Mouse (Mus musculus) 3134 (cell line): Measurements from ENCODE around the gene Bcl9l.
A peak's percentile ranks its signal among the peaks of the same experiment; 100 is the strongest.

ENCODE experiments used
- DNase-seq: peaks from one replicate; pipeline ENCODE4 v3.0.0-alpha.2; 2011; ENCODE audit warnings: low spot score; ENCODE audit not compliant: insufficient read length; ENCODE audit errors: extremely low read depth

The Bcl9l gene

DNA sequence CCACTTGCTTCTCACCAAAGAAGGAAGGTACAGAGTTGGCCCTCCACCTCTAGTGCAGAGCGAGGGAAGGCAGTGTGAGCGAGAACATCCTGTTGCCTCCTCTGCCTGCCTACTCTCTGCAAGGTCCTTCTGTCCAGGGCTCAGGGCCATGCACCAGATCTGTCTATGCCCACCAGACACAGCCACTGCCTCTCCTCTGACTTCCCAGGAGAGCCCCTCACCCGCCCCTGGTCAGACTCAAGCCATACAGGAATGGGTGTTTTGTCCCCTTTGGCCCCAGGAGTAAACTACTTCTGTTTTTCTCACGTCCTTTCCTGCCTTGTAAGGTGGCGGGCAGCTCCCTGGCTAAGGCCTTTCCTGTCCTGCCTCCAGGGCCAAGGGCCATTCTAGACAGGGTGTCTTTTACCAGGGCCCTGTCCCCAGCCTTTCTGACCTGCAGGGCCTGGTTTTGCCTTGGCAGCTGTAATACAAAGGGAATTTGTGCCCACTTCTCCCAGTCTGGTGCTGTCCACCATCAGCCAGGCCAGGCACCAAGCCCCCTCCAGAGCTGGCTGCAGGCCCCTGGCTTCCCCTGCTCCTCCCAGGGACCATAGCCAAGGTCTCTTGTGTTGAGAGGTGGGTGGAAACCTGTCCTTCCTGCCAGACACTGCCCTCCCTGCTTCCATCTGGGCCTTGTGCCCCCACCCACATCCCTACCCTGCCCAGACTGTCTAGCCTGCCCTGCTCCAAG lies 28.4 kb downstream of the Bcl9l start:
- peak; percentile 40 for DNase-seq

DNA sequence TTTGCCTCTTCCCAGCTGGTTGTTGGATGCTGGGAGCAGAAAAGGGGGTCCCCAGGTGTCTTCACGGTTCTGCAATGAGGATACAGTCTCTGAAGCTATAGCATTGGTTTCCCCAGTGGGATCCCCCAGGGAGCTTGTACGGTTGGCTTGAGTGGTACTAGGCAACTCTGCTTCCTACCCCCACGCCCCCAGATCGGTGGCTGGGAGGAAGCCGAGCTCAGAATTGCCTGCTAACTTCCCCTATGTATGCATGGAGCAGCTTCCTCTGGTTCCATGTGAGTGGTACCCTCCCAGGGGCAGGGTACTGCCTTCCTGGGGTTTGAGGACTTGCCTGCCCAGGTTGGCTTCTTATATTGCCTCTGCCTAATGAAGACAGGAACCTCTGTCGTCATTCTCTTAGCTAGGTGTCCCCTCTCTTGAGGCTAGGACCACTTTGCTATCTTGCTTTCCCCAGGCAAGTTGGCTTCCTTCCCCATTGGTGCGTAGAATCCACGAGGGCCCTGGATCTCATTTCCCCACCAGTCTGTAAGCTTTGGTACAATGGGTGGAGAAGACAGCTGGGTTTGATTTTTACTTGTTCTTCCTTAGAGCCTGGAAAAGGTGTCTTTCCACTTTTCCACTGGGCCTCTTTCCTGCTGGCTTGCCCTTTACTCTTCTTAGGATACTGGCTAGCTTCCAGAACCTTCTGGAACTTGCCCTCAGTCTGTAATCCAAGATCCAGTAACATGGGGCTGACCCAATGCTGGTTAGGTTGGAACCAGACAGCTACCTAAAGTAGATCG lies 29.5 kb downstream of the Bcl9l start:
- peak; percentile 25 for DNase-seq

DNA sequence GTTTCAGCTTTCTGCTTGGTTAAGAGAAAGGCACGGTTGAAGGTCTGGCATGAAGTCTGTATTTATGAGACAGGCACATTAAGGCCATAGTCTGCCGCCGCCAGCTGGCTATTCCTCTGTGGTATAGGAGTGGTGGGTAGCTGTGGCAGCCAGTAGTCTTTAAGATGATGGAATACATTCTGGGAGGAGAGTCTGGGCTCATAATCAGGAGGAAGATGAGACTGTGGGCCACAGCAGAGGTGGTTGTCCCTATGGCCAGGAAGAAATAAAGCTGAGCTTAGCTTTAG lies 30.0 kb downstream of the Bcl9l start:
- no peak for DNase-seq

DNA sequence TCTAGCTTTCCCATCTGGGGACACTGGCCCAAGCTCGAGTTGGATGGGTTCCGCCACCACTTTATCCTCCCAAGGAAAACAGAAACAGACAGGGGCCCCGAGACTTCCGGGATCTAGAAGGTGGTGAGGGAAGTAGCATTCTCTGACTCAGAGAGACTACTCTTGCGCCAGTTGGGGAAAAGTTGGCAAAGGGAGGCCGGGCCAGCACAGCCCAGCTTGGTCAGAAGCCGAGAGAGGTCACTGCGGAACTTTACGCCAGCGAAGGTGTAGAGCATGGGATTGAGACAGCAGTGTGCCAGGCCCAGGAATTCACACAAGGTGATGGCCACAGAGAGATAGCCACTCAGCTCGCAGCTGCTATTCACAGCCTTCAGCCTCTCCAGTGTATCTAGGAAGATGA lies 30.5 kb downstream of the Bcl9l start:
- no peak for DNase-seq

DNA sequence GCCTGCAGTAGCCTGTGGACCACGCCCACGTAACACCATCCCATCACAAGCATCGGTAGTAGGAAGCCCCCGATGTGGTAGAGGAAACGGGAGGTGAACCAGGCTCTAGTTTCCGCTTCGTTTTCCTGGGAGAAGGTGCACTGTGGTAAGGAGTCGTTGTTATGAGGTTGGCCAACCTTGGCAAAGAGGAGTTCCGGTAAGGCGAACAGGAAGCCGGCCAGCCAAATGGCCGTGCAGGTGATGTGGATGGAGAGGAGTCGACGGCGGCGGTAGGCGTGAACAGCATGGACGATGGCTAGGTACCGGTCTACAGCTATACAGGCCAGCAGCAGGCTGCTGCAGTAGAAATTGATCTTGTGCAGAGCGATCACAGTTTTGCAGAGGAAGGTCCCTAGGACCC lies 31.0 kb downstream of the Bcl9l start:
- DNase-seq, result peak; percentile 13

DNA sequence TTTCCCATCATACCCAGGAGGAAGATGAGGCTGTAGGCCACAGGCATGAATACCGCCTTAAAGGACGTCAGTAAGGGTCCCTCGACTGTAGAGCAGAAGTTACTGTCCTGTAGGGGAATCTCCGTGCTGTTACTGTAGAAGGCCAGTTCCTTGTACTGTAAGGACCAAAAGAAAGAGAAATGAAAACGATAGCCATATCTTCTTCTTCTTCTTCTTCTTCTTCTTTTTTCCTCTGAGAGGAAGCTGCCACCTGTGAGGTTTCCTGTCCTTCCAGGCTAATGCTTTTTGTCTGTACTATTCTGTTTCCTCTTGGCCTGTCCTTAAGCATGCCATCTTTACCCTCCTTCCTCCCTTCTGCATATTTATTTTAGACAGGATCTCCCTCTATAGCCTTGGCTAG lies 31.5 kb downstream of the Bcl9l start:
- DNase-seq, result no peak

DNA sequence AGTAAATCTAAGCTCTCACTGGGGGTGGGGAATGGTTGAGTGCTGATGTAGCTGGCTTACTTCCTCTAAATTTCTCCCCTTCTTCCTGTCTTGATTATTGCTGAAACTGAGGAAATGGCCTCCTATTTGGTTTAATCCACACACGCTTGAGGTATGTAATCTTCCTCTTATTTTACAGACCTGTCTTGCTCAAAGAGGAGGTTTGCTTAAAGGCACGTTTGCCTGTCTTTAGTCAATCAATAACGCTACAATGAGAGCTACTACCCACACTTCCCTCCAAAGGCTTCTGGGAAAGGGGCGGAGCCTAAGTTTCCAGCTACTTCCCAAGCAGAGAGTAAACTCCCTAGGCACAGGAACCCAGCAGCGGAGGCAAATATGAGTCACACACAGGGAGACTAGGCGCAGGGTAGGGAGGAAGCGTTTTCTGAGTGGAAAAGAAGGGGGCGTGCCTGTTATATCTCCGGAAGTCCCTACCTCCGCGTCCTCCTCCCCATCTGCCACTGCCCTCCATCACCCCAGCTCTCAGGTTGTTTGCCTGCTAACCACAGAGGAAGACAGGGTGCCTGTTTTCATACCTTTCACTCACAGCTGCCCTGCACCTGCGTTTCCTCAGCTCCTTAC lies 32.6 kb downstream of the Bcl9l start:
- DNase-seq, result peak; percentile 77

DNA sequence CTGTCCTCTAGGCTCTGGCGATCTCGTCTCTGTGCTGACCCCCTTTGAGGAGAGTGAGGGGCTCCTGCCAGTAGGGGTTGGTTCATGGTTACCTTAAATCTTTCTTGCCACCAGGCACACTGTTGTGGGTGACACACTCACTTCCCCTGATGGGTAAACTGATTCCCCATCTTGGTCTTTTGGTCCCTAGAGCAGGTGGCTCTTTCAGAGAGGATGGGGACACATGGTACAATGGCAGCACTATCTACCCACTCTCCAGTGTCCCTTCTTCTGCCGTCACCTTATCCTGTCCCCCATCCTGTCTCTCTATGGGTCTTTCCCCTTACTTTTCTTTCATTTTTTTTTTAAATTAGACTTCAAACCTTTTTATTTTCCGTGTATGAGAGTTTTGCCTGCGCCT lies 33.3 kb downstream of the Bcl9l start:
- DNase-seq, result no peak

DNA sequence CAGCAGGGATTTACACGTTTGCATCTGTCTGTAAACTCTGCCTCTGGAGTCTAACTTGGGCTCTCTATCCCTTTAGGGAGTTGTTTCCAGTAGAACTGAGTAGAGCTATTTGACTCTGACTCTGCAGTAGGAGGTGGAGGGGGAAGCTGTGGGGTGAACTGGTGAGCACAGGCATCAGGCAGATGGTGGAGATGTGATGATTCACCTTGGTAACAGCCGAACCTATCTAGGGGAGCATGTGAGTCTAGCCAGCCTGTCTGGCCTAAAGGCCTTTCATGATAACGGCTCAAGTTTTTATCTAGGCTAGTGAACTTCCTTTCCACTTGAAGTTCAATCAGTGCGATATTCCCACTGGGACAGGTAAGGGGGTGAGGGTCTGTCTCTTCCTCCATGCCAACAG lies 34.7 kb downstream of the Bcl9l start:
- DNase-seq, result no peak

DNA sequence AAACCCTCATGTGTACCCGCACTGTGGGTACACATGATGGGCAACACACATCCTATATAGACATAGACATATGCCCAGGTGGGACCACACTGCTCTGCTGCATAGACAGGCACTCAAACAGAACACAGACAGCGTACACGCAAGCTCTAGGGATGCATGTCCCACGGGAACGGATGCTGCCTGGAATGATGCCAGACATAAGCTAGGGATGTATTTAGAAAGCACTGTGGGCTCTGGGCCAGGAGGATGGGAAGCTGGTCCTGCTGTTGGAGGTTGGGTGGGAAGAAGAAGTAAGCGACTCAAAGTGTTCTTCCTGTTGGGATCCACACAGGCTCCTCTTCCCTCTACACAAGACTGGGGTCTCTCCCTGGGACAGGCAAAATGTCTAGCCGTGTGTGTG lies 35.4 kb downstream of the Bcl9l start:
- no peak for DNase-seq

DNA sequence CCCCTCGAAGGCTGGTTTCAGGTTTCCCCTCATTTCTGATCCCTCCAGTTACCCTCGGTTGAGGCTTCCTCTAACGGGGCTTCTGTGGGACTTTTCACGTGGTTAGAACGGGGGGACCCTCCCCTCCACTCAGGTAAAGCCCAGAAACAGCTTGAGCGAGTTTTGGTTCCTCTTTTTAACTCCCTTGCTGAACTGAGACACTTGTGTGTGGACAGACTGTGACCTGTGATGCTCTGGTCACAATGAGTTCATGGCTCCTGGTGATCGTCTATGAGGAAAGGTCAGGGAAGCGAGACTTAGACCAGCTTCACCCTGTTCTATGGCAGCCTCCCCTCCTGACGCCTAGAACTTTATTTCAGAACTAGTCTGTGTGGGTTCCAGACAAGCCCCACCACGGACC lies 39.3 kb downstream of the Bcl9l start:
- no peak for DNase-seq

DNA sequence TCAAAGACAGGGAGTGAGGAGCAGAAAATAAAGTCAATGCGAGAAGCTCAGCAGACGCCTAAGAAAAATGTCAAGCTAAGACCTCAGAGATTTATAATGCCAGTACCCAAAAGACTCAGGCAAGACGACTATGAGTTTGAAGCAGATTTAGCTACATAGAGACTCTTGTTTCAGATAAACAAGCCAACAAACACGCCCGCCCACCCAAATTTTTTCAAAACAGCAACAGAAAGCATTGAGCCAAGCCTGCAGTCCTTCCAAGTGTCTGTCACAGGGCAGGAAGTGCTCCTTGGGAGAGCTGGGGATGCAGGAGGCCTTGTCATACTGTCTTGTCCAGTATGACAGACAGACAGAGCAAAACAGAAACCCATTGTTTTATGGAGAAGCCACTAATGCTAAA lies 41.1 kb downstream of the Bcl9l start:
- no peak for DNase-seq

DNA sequence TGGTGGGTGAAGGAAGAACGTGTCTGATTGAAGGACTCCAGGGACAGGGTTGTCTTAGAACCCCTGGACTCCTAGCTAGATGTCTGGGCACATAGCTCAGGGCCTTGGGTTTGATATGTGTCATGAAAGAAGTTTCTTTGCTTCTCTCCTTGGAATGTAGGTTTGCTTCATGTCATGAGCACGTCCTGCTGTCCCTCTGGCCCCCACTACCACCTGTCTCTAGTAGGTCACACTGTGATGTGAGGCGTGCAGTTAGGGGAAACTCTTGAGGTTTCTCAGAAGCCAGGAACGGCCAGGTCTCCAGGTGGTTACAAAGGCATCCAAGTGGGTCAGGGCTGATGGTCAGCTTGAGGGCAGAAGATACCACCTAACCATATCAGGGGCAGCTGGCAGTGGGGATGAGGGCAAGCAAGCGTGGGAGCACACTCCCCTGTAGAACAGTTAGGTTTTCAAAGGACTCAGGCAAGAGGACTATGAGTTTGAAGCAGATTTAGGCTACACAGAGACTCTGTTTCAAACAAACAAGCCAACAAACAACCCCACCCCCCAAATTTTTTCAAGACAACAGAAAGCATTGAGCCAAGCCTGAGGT lies 41.7 kb downstream of the Bcl9l start:
- DNase-seq, result no peak

DNA sequence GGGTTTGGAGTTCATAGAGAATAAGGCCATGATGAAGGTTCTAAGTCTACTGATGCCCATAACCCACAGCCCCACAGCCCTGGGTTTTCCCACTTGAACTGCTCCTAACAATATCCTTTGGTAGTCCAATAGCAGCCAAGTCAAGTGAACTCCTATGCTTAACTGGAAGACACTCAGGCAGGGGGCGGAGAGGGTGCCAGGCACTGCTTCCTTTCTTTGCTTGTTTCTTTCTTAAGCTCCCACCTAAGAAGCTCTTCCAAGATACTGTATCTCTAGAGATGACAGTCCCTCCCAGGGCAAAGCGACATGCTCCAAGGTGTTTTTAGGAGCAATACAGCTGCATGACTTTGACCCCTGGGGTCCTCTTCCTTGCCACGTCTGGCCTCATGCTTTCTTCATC lies 42.4 kb downstream of the Bcl9l start:
- DNase-seq, result no peak

DNA sequence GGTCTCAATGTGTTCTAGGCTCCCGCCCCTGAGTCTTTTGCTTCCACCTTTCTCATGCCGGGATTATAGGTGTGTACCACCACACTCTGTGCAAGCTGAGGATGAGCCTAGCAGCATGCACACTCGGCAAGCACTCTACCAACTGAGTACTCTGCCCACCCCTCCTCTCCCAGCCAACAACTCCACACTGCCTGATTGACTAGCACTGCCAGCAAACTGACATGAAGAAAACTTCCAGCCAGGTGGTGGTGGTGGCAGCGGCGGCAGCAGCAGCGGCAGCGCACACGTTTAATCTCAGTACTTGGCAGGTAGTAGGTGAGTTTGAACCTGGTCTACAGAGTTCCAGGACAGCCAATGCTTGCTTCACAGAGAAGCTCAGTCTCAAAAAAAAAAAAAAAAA lies 43.0 kb downstream of the Bcl9l start:
- no peak for DNase-seq

DNA sequence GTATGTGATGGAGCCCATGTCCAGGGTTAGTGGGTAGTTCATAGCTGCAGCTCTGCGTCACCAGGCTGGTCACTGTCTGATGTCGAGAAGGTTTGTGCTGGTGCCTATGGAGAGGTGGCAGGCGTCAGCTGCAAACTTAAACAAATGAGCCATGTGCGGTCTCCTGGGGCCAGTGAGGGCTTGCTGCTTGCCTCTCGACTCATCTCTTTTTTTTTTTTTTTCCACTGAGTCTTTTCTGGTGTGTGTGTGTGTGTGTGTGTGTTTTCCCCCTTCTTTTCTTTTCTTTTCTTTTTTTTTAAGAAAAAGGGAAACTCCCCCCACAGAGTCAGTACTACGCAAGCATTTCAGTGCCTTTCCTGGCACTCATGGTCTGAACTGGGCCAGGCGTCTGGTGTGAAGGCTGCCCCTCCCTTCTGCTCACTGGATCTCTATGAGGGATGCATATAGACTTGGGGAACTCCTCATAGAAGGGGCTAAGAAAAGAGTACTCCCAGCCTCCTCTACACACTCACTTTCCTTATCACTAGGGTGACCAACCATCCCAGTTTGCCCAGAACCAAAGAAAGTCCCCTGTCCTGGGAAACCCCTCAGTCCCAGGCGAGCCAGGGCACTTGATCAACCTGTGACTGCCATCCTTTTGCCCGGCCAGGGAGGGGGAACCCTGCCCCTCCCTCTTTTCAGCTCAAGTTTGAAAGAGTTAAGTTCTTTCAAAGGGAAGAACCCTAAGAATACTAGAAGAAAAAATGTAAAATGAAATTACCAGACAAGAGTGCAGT lies 43.9 kb downstream of the Bcl9l start:
- DNase-seq, result no peak

DNA sequence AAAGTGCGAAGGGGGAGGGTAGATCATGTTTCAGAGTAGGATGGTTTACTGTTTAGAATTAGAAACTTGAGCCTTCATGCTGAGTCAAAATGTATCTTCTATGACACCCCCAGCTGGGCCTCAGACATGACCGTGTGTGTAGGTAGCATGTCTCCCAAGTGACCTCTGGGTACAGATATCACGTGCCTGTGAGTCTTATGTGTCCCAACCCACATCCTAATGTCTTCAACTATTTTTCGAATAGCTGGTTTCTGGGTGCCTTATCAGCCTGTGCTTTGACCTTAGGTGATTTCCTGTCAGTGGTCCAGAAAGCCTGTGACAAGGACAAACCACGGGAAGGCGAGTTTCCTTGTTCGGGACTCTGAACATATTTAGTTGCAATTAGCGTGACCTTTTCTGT lies 45.7 kb downstream of the Bcl9l start:
- DNase-seq, result no peak

DNA sequence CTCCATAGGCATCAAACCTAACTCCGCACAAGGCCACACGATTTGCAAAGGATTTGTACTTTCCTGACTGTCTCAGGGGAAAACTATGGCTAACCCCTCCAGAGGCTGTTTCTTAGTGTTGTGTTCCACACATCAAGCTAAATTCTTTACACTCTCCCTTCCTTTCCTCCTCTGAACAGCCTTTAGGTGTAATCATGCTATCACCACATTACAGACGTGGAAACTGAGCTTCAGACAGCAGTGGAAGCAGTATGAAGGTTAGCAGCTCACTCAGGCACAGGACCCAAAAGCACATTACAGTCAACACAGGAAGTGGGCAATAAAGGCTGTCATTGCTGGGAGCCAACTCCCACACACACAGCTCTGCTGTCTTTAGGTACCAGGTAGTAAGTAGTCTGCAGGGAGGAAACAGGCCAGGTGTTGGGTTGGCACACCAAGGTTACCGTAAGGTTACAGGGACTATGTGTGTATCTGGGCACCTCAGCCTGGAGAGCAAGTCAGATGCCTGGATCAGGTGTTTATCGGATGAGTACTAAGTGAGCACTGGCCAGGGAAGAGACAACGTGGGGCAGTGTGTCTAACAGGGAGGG lies 50.5 kb downstream of the Bcl9l start:
- no peak for DNase-seq

DNA sequence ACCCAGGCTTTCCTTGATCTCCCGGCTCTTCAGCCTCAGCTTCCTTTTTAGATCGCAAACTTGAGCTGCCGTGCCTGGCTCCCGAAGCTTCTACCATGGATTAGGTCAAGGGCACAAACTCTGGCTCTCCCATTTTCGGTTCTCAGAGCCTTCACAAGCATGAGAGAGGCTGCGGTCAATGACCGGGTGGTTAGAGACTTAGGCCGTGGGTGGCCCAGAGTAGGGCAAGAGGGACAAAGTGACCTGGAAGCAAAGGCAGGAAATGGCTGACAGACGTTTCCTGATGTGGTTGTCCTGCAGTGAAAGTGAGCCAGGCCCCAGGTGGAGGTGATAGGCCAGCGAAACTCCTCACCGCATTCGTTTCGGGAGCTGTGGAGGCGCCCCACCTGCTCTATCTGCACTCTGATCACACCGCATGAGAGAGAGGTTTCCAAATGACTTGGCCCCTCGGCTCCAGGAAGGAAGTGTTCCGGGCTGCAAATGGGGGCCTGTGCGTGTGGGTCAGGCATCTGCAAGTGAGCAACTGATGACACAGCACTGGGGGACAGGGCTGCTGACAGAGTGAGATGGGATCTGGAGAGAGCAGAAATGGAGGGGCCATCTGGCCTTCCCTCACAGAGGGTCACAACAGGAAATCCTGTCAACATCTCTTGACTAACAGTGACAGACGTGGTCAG lies 55.1 kb downstream of the Bcl9l start:
- DNase-seq, result no peak

DNA sequence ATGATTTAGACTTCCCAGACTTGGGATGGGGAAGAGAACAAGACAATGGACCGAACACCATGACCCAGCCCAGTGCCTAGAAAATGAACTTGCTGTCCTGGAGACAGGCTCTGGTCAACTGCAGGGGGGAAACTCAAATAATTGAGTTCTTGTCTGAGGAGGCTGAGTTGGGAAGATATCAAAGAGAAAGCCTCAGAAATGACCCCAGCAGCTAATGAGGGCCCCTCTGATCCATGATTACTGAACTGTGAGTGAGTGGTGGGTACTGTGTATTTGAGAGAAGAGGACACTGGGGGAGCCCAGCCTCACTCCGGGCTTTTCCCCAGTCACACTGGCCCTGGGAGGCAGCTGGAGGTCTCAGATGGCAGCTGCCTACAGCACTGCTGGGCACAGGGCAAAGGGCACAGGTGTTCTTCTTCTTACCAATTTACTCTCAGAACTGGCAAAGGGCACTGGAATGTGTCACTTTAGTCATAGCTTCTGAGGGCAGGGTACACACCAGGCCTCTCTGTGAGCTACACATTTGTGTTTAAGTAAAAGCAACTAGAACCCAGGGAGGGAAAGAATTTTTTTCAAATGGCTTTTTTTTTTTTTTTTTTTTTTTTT lies 57.3 kb downstream of the Bcl9l start:
- DNase-seq, result no peak
